Mouse (Mus musculus) gastrocnemius, adult 8-10 months (tissue): ENCODE results near the gene Immp2l. TPM values are rescaled to one million over a fixed set of nuclear protein-coding genes. Genes with fewer than 3 reads are reported as not detected.

Source experiments
- DNase-seq, 2 experiments: peaks; one replicate each; pipeline ENCODE4 v3.0.0; 2022; ENCODE audit warnings: low spot score in 2 of 2
- total RNA-seq, 4 experiments: library from RNA; stranded (reverse); gene quantifications; 2 replicates each; pipeline ENCODE4 v1.2.4; 2022

Immp2l gene
- total RNA-seq, 4 experiments from 2014 or later: 11.0 to 15.7 (median 13.6) TPM

DNA sequence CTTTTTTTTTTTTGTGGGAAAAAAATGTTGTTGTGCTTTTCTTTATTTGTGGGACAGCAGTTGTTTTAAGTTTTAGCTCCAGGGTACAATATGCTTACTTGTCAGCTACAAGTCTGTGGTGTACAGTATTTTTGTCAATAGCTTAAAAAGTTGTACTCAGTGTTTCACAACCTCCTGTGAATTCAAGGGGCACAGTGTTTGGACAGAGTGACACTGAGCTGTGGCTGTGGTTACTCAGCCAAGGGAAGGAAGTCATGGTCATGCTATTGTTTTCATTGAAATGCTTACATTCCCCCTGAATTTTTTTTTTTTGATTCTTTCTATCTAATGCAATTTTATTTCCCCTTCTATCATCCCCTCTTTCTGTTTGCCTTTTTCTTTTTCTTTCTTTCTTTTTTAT is 159.0 kb downstream of the Immp2l start:
- no peak for DNase-seq

GRCm38 (mm10) chr12:41185060-41185459 is 161.2 kb downstream of the Immp2l start:
- DNase-seq: no peak

DNA sequence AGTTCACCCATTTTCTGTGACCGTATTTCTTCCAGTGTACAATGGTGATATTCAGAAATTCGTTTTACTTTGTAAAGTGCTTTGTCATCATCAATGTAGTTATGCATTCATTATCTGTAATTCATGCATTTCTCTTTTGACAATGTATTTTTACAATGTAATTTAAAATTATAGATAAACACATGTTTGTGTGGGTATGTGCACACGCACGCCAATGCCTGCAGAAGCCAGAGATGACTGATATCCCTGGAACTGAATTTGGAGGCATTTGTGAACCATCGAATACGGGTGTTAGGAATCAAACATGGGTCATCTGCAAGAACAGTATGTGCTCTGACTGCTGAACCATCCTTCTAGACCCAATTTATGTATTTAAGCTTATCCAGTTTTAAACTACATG is 161.6 kb downstream of the Immp2l start:
- DNase-seq: no peak

DNA sequence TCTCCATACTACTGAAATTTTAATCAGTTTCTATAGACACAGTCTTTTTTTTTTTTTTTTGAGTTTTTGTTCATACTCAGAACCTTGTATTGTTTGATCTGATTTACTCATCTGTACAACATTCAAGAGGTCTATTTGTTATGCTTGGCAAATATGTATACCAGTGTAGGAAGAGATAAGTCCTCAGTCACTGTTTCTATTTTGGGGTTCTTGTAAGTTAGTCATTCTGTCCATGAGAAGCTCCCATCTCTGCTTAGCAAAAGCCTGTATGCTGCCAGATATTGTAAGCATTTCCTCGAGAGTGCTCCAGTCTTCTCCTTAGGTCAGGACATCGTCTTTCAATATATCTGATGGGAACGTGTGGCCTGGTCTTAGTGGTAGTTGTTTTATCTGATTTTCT is 168.9 kb downstream of the Immp2l start:
- DNase-seq: no peak

GRCm38 (mm10) chr12:41196374-41196773 is 172.5 kb downstream of the Immp2l start:
- DNase-seq: no peak

DNA sequence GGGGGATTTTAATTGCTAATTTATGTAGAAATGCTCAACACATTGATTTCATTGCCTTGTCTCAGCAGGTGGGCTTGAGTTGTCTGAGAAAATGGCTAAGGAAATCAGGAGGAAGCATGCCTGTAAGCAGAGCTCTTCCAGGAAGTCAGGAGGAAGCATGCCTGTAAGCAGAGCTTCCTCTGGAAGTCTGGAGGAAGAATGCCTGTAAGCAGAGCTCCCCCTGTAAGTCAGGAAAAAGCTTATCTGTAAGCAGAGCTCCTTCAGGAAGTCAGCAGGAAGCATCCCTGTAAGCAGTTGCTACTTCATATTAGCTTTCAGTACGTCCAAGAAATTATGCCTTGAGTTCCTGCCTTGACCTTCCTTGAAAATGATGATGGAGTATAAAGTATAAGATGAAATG is 191.3 kb downstream of the Immp2l start:
- no peak for DNase-seq

DNA sequence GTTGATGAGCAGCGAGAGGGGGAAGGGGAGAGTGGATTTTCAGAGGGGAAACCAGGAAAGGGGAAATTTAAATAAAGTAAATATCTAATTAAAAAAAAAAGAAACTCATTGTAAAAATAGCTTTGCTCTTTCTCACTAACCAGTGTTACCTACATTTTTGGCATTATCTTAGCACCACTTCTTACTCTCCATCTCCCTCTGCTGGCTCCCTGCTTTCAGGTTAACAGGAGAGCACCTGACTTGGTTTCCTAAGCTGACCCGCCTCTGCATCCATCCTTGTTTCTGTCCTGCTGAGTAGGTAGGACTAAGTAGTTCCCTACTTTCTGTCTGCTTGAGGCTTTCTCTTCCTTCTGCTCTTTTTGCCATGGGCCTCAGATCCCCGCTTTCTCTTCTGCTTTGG is 198.0 kb downstream of the Immp2l start:
- no peak for DNase-seq

DNA sequence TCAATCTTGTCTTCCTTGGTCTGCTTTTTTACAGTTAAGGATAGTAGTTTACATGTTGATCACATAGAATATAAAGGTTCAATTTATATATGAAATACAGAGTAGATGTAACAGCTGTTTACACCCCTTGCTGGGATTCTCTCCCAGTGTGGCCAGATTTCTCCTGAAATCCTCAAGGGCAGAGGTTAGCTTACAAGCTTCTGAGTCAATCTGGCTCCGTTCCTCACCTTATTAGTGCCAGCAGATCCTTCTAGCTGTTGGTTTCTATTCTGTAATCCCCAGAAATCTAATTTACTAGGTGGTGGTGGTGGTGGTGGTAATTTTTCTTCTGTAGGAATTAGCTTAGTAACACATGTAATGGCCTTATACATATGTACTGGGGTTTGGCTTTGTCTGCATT is 199.8 kb downstream of the Immp2l start:
- no peak for DNase-seq

GRCm38 (mm10) chr12:41224538-41224937 is 200.6 kb downstream of the Immp2l start:
- no peak for DNase-seq

DNA sequence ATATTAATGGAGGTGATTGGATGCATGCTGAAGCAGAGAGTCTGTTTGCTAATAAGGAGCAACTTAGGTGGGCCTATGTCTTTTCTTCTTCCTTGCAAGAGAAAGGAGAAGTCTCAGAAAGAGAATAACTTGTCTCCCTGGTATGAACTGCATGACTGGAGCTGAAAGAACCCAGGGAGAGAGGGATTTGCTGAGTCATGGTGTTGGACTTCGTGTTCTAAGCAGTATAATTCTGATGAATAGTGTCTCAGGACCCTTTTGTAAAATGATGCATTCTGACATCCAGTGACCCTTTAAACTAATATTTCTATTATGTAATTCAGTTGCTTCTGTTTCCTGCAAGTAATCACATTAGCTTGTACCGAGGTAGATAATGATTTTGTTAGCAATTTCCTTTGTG is 208.1 kb downstream of the Immp2l start:
- DNase-seq: no peak

- no peak for DNase-seq
Observed at GRCm38 (mm10) chr12:41237880-41238279, 214.0 kb downstream of the Immp2l start.

DNA sequence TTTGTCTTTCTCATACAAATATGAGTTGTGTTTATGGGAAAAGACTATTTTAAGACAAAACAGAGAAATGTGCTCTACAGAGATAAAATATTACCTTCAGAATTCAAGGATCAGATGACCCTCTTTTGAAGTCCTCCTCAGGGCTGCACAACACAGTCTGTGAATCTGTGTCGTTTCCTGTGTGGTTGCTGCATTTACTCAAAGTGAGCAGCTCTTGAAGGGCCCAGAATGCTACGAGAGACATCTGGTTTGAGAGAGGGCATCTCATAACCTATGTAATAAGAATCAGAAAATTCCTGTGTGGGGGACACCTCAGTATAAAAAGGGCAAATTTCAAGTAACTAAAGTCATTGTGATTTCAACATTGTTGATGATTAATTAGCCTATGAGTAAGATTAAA is 217.3 kb downstream of the Immp2l start:
- DNase-seq: no peak

- DNase-seq: no peak
Observed at GRCm38 (mm10) chr12:41248254-41248653, 224.4 kb downstream of the Immp2l start.

GRCm38 (mm10) chr12:41250123-41250522 is 226.2 kb downstream of the Immp2l start:
- no peak for DNase-seq

GRCm38 (mm10) chr12:41257905-41258304 is 234.0 kb downstream of the Immp2l start:
- DNase-seq: no peak

DNA sequence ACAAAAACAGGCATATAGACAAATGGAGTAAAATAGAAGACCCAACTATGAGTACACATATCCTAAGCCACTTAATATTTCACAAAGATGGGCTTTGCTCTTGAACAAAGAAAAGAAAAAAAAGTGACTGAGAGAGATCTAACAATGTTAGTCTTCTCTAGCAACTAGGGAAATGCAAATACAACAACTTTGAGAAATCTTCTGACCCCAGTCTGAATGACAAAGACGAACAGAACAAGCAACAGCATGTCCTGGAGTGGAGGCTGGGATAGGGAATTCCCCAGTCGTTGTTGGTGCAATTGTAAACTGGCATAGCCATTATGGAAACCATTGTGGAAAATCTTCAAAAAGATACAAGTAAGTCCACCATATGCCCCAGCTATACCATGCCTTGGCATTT is 235.7 kb downstream of the Immp2l start:
- DNase-seq: no peak

GRCm38 (mm10) chr12:41274136-41274535 is 250.2 kb downstream of the Immp2l start:
- no peak for DNase-seq

DNA sequence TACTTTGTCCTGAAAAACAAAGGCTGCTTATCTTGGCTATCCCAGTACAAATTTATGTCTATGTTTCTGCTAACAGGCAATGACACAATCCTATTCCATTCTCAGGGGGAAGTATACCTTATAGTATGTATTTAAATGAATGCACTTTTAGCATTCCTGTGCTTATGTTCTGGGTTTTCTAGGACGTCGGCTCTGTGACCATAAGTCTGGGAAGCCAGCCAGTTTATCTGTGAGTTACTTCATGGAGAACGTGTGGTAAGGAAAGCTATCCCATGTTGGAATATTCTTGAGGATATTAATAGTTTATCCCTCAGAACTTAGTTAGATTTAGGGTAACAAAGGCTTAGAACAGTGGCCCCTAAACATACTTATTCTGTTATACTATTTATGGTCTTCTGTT is 251.5 kb downstream of the Immp2l start:
- no peak for DNase-seq

DNA sequence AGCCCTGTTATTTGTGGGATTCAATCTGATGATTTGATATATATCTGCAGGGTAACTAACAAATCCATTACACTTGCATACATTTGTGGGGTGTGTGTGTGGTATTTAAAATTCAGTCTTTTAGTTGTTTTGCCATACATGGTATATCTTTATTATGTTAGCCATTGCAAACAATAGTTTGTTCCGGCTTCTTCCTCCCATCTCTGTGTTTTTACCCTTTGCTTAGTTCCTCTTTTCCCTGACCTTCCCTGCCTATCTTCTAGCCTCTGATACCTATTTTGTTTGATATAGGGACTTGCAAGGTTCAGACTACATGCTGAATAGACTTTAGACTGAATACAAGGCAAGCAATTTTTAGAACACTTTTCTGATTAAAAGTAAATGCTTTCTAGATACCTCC is 254.0 kb downstream of the Immp2l start:
- DNase-seq: no peak

GRCm38 (mm10) chr12:41289047-41289446 is 265.2 kb downstream of the Immp2l start:
- no peak for DNase-seq

GRCm38 (mm10) chr12:41307015-41307414 is 283.1 kb downstream of the Immp2l start:
- DNase-seq: no peak

GRCm38 (mm10) chr12:41308726-41309680 is 285.1 kb downstream of the Immp2l start:
- no peak for DNase-seq

DNA sequence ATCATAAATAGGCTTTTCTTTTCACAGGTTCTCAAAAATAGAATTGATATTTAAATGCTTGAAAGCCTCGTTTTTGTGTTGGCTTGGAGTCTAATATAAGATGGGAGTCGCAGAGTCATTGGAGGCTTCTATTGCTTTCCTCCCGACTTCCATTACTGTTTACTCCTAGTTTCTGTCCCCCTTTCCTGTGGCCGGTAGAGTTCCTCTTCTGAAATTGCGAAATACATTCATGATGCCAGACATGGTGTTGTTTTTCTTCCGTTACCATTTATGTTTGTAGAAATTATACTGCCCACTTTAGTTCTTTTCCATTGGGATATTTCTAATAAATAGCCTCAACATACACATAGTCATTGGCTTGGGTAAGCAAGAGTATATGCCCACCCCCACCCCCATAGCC is 289.5 kb downstream of the Immp2l start:
- no peak for DNase-seq
